Mouse (Mus musculus): ENCODE results near the gene Bcl3.
"Not testable (repeated sequence)": the region's sequence is repeated elsewhere in the genome, so short reads cannot be mapped to it uniquely, and the experiment has no call there.

DNA sequence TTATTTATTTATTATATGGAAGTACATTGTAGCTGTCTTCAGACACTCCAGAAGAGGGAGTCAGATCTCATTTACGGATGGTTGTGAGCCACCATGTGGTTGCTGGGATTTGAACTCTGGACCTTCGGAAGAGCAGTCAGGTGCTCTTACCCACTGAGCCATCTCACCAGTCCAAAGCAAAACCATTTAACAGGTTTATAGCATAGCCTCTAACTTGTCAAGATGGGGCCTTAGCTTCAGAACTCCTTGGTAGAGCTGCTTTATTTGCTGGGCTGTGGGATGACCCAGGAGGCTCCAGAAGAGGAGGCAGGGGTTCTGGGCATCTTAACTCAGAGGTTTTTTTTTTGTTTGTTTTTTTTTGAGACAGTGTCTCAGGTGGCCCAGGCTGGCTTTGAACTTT is 31.1 kb downstream of the Bcl3 start:
- TF ChIP-seq EP300, CTCF (IDR thresholded peaks at IDR 0.05; ENCODE audit: low read depth): not testable (repeated sequence)
